Mouse (Mus musculus) lung, postnatal 0 days (tissue): Measurements from ENCODE around the gene D930048N14Rik. TPM values are rescaled to one million over a fixed set of nuclear protein-coding genes. Genes with fewer than 3 reads are reported as not detected.

Source experiments
- ATAC-seq: fragments of 200-750 bp; cut with Nextera tagmentation; 2 replicates; pipeline ENCODE4 v1.8.0; 2017; ENCODE audit warnings: moderate library complexity
- DNase-seq: peaks from one replicate; pipeline ENCODE4 v3.0.0-alpha.2; 2016; ENCODE audit warnings: low spot score
- H3K27ac ChIP-seq: fragments of 300-500 bp; sonication (generic); 2 replicates; pipeline ENCODE4 v1.5.1; 2014; ENCODE audit warnings: antibody characterized with exemption, mild to moderate bottlenecking, low read length, mixed read lengths
- H3K27me3 ChIP-seq: fragments of 300-500 bp; sonication (generic); replicated peaks from 2 replicates; pipeline ENCODE4 v1.6.1; 2014; ENCODE audit warnings: low read length, mixed read lengths; ENCODE audit not compliant: insufficient read depth
- H3K36me3 ChIP-seq: fragments of 300-500 bp; sonication (generic); 2 replicates; pipeline ENCODE4 v1.6.1; 2014; ENCODE audit warnings: low read length, mixed read lengths; ENCODE audit not compliant: insufficient read depth
- H3K4me1 ChIP-seq: fragments of 300-500 bp; sonication (generic); 2 replicates; pipeline ENCODE4 v1.6.1; 2014; ENCODE audit warnings: antibody characterized with exemption, low read depth, low read length, mixed read lengths; ENCODE audit not compliant: insufficient read depth
- H3K4me2 ChIP-seq: fragments of 300-500 bp; sonication (generic); replicated peaks from 2 replicates; pipeline ENCODE4 v1.6.1; 2014; ENCODE audit warnings: low read depth, mild to moderate bottlenecking, low read length, moderate library complexity, mixed read lengths
- H3K4me3 ChIP-seq: fragments of 300-500 bp; sonication (generic); 2 replicates; pipeline ENCODE4 v1.5.1; 2014; ENCODE audit warnings: low read depth, low read length
- H3K9ac ChIP-seq: fragments of 300-500 bp; sonication (generic); replicated peaks from 2 replicates; pipeline ENCODE4 v1.6.1; 2014; ENCODE audit warnings: low read depth, mild to moderate bottlenecking
- H3K9me3 ChIP-seq: fragments of 300-500 bp; sonication (generic); 2 replicates; pipeline ENCODE4 v1.6.1; 2016; ENCODE audit warnings: low read length, mixed read lengths
- CTCF ChIP-seq: IDR thresholded peaks from 2 replicates; pipeline ENCODE4 v1.5.1; 2016; ENCODE audit warnings: antibody characterized with exemption, mild to moderate bottlenecking
- EP300 ChIP-seq: IDR thresholded peaks from 2 replicates; pipeline ENCODE4 v1.6.1; 2016; ENCODE audit warnings: antibody characterized with exemption, mild to moderate bottlenecking, control low read depth
- WGBS: fragments of 180-500 bp; shearing (Covaris S2); extraction: QIAGEN DNeasy Blood & Tissue Kit; methylation state at CpG from one replicate; pipeline ENCODE4 v1.1.7; 2014; 5-methylcytosine and 5-hydroxymethylcytosine counted together
- polyA plus RNA-seq: library from polyadenylated mRNA; unstranded; fragments of >200 nt; fragmentation: Nextera tagmentation; extraction: Ambion mirVana; gene quantifications from 2 replicates; pipeline ENCODE4 v1.2.1, GENCODE M21; 2015

The D930048N14Rik gene
- polyA plus RNA-seq, 1 experiment from 2014 or later, result 2.5 TPM

- peak overlapping the region; percentile 84 for H3K27ac ChIP-seq
- H3K4me3 ChIP-seq, result peak overlapping the region; percentile 14; the same call in 1 of the 2 replicates
- H3K9me3 ChIP-seq, result no peaks in the 10 kb centered on the region
- ATAC-seq (peak; percentile 70), DNase-seq (peak; percentile 63)
- peak overlapping the region; percentile 91; the same call in 1 of the 2 replicates for H3K4me2 ChIP-seq
- no peaks in the 10 kb centered on the region for H3K36me3 ChIP-seq
- WGBS, result 57% methylated on average over 15 of the region's 15 CpGs
- no peak overlapping the region; the same call in 1 of the 2 replicates for H3K9ac ChIP-seq
- TF ChIP-seq EP300, result peak; percentile 82
- TF ChIP-seq CTCF, result no peak
- H3K27me3 ChIP-seq, result no peaks in the 10 kb centered on the region
- H3K4me1 ChIP-seq, result peaks cover 8% of the 10 kb centered on the region; the same call in 1 of the 2 replicates
Observed at GRCm38 (mm10) chr11:51646751-51647667, 3.7 kb upstream of the D930048N14Rik start.

- peak; percentile 53 for DNase-seq
- Histone ChIP-seq H3K9ac (peak overlapping the region; percentile 74), H3K27me3 (no peaks in the 10 kb centered on the region), H3K9me3 (no peaks in the 10 kb centered on the region), H3K4me3 (peak overlapping the region; percentile 69), H3K27ac (peak overlapping the region; percentile 83), H3K4me1 (peaks cover 8% of the 10 kb centered on the region; the same call in 1 of the 2 replicates), H3K4me2 (peak overlapping the region; percentile 91), H3K36me3 (no peaks in the 10 kb centered on the region)
- TF ChIP-seq EP300, result no peak
- no peak for TF ChIP-seq CTCF
- 17% methylated on average over 3 of the region's 3 CpGs for WGBS
- ATAC-seq, result no peak
Observed at GRCm38 (mm10) chr11:51648566-51648965, 2.2 kb upstream of the D930048N14Rik start.

GRCm38 (mm10) chr11:51649111-51649888 lies 1.5 kb upstream of the D930048N14Rik start:
- ATAC-seq (no peak), DNase-seq (no peak)
- Histone ChIP-seq H3K27ac (peak overlapping the region; percentile 83), H3K27me3 (no peaks in the 10 kb centered on the region), H3K9ac (peak overlapping the region; percentile 74), H3K9me3 (no peaks in the 10 kb centered on the region), H3K4me2 (peak overlapping the region; percentile 91), H3K4me1 (peaks cover 8% of the 10 kb centered on the region; the same call in 1 of the 2 replicates), H3K36me3 (no peaks in the 10 kb centered on the region), H3K4me3 (peak overlapping the region; percentile 69)
- 37% methylated on average over 11 of the region's 11 CpGs for WGBS
- TF ChIP-seq CTCF (no peak), EP300 (no peak)

- H3K27ac ChIP-seq, result peak overlapping the region; percentile 83
- no peaks in the 10 kb centered on the region for H3K36me3 ChIP-seq
- peak; percentile 49 for DNase-seq
- no peak for ATAC-seq
- TF ChIP-seq EP300 (no peak), CTCF (no peak)
- 9% methylated on average over 7 of the region's 7 CpGs for WGBS
- peak overlapping the region; percentile 74 for H3K9ac ChIP-seq
- no peaks in the 10 kb centered on the region for H3K27me3 ChIP-seq
- H3K4me3 ChIP-seq, result peak overlapping the region; percentile 69
- no peaks in the 10 kb centered on the region for H3K9me3 ChIP-seq
- peaks cover 8% of the 10 kb centered on the region; the same call in 1 of the 2 replicates for H3K4me1 ChIP-seq
- H3K4me2 ChIP-seq, result peak overlapping the region; percentile 91
Observed at GRCm38 (mm10) chr11:51649889-51650199, 910 bp upstream of the D930048N14Rik start.

GRCm38 (mm10) chr11:51650261-51650660 lies 493 bp upstream of the D930048N14Rik start:
- Histone ChIP-seq H3K4me3 (peak overlapping the region; percentile 69), H3K27me3 (no peaks in the 10 kb centered on the region), H3K27ac (peak overlapping the region; percentile 83), H3K9ac (peak overlapping the region; percentile 74), H3K4me1 (peaks cover 6% of the 10 kb centered on the region; the same call in 1 of the 2 replicates), H3K4me2 (peak overlapping the region; percentile 91), H3K9me3 (no peaks in the 10 kb centered on the region), H3K36me3 (no peaks in the 10 kb centered on the region)
- TF ChIP-seq EP300 (no peak), CTCF (0 out of 2 replicates have a peak, but pooled peaks have one; percentile 2)
- 2% methylated on average over 28 of the region's 30 CpGs for WGBS
- ATAC-seq, result peak; percentile 8
- DNase-seq, result peak; percentile 20
